Mouse (Mus musculus) midbrain, embryonic 11.5 days (tissue): Measurements from ENCODE around the gene Map4. TPM values are rescaled to one million over a fixed set of nuclear protein-coding genes. Genes with fewer than 3 reads are reported as not detected.

Experiments used
- ATAC-seq: fragments of 200-750 bp; cut with Nextera tagmentation; 2 replicates; pipeline ENCODE4 v1.8.0; 2017; ENCODE audit warnings: moderate TSS enrichment, moderate library complexity; ENCODE audit not compliant: low FRiP score
- DNase-seq: peaks from one replicate; pipeline ENCODE4 v3.0.0; 2015; ENCODE audit warnings: low spot score; ENCODE audit errors: missing footprints
- H3K27ac ChIP-seq: fragments of 300-500 bp; sonication (generic); 2 replicates; pipeline ENCODE4 v1.5.1; 2014; ENCODE audit warnings: low read depth, low read length
- H3K27me3 ChIP-seq: fragments of 300-500 bp; sonication (generic); 2 replicates; pipeline ENCODE4 v1.6.1; 2014; ENCODE audit warnings: mild to moderate bottlenecking, low read length, moderate library complexity, mixed read lengths; ENCODE audit not compliant: control insufficient read depth, insufficient read depth
- H3K36me3 ChIP-seq: fragments of 300-500 bp; sonication (generic); 2 replicates; pipeline ENCODE4 v1.6.1; 2014; ENCODE audit warnings: mild to moderate bottlenecking, low read length, moderate library complexity, mixed read lengths; ENCODE audit not compliant: control insufficient read depth, insufficient read depth
- H3K4me1 ChIP-seq: fragments of 300-500 bp; sonication (generic); 2 replicates; pipeline ENCODE4 v1.6.1; 2014; ENCODE audit warnings: low read length; ENCODE audit not compliant: control insufficient read depth, insufficient read depth
- H3K4me2 ChIP-seq: fragments of 300-500 bp; sonication (generic); 2 replicates; pipeline ENCODE4 v1.6.1; 2014; ENCODE audit warnings: mild to moderate bottlenecking, moderate library complexity
- H3K4me3 ChIP-seq: fragments of 300-500 bp; sonication (generic); 2 replicates; pipeline ENCODE4 v1.5.1; 2014; ENCODE audit warnings: low read depth, low read length
- H3K9ac ChIP-seq: fragments of 300-500 bp; sonication (generic); 2 replicates; pipeline ENCODE4 v1.6.1; 2014; ENCODE audit warnings: low read length
- H3K9me3 ChIP-seq: fragments of 300-500 bp; sonication (generic); 2 replicates; pipeline ENCODE4 v1.6.1; 2016; ENCODE audit warnings: low read length; ENCODE audit not compliant: control insufficient read depth
- WGBS: fragments of 180-500 bp; shearing (Covaris S2); extraction: QIAGEN DNeasy Blood & Tissue Kit; methylation state at CpG from one replicate; pipeline ENCODE4 v1.1.7; 2014; 5-methylcytosine and 5-hydroxymethylcytosine counted together
- polyA plus RNA-seq: library from polyadenylated mRNA; unstranded; fragments of >200 nt; fragmentation: Nextera tagmentation; extraction: Ambion mirVana; gene quantifications from 2 replicates; pipeline ENCODE4 v1.2.1, GENCODE M21; 2014

Gene Map4
- polyA plus RNA-seq, 1 experiment from 2014 or later, result 81.4 TPM

DNA sequence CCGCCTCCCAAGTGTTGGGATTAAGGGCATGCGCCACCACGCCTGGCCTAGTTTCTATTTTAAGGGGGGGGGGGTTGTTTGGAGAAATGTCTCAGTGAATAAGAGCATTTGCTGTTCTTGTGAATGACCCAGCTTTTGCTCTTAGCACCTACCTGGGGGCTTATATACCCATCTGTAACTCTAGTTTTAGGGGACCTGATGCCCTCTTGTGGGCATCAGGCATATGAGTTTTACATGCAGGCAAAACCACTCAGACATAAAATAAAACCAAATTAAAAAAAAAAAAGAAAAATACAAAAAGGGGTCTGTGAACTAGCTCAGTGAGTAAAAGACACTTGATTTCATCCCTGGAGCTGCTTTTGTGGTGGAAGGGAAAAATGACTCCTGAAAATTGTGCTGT is 8.1 kb downstream of the Map4 start:
- H3K9ac ChIP-seq, result no peak overlapping the region
- no peak overlapping the region for H3K27ac ChIP-seq
- no peaks in the 10 kb centered on the region for H3K36me3 ChIP-seq
- no peak overlapping the region for H3K4me2 ChIP-seq
- 86% methylated on average over 3 of the region's 3 CpGs for whole genome bisulfite sequencing
- no peaks in the 10 kb centered on the region for H3K27me3 ChIP-seq
- ATAC-seq, result no peak
- no peaks in the 10 kb centered on the region for H3K9me3 ChIP-seq
- H3K4me3 ChIP-seq, result no peak overlapping the region
- no peaks in the 10 kb centered on the region for H3K4me1 ChIP-seq
- no peak for DNase-seq

DNA sequence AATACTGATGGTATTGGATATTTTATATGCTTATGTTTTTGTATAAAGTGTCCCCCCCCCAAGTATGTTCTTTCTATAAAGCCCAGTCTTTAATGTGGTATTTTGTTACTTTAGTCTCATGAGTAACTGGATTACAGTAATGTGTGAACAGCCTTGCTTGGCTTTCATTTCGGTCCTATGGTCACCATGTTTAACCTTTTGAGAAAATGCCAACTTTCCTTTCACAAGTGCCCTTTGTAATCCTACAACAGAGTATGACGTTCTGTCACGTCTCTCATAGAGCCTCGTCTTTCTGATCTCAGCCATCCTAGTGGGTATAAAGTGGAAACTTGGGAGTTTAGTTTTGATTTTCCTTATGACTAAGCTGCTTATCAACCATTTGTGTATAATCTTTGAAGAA is 11.5 kb downstream of the Map4 start:
- H3K4me1 ChIP-seq, result no peaks in the 10 kb centered on the region
- no peak overlapping the region for H3K9ac ChIP-seq
- DNase-seq, result no peak
- H3K36me3 ChIP-seq, result no peaks in the 10 kb centered on the region
- H3K27me3 ChIP-seq, result no peaks in the 10 kb centered on the region
- ATAC-seq, result no peak
- H3K4me2 ChIP-seq, result no peak overlapping the region
- no peaks in the 10 kb centered on the region for H3K9me3 ChIP-seq
- no peak overlapping the region for H3K4me3 ChIP-seq
- H3K27ac ChIP-seq, result no peak overlapping the region
- 94% methylated on average over 4 of the region's 4 CpGs for WGBS

DNA sequence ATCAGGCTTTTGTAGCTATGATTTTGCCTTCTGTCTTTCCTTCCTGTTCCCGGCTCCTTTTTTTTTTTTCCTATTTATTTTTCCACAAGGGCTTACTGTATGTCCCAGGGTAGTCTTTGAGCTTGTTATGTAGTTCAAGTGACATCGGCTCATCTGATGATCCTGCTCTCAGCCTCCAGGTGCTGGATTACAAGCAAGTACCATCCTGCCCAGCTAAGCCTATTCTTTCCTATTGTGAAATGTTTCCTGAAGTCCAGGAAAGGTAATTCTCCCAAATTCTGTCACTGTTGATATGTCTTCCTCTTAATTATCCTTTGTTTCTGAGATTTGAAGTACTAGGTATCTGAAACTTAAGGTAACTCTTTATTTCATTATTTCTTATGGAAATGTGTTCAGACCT is 13.5 kb downstream of the Map4 start:
- no peak overlapping the region for H3K9ac ChIP-seq
- no peaks in the 10 kb centered on the region for H3K27me3 ChIP-seq
- H3K4me1 ChIP-seq, result no peaks in the 10 kb centered on the region
- H3K9me3 ChIP-seq, result no peaks in the 10 kb centered on the region
- H3K4me2 ChIP-seq, result no peak overlapping the region
- no peak overlapping the region for H3K27ac ChIP-seq
- WGBS, result 88% methylated on average over 2 of the region's 2 CpGs
- no peaks in the 10 kb centered on the region for H3K36me3 ChIP-seq
- DNase-seq (no peak), ATAC-seq (no peak)
- H3K4me3 ChIP-seq, result no peak overlapping the region

DNA sequence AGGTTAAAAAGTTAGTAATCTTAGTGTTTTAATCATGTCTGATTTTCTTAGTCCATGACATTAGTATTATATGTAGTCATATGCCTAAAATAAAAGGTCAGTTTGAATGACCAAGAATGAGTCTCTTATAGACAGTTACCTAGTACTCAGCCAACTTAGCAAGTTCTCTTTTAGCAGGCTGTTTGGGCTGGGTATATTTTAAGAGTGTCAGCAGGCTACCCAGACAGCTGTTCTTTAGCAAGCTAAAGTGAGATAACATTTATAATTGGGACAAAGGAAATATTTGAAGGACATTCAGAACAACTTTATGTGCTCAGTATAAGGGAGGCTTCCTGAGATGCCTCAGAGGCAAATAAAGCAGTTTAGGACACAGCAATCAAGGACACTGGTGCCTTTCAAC is 17.3 kb downstream of the Map4 start:
- ATAC-seq (no peak), DNase-seq (no peak)
- Histone ChIP-seq H3K4me1 (no peaks in the 10 kb centered on the region), H3K4me3 (no peak overlapping the region), H3K27ac (no peak overlapping the region), H3K9ac (no peak overlapping the region), H3K4me2 (no peak overlapping the region), H3K27me3 (no peaks in the 10 kb centered on the region), H3K9me3 (no peaks in the 10 kb centered on the region), H3K36me3 (no peaks in the 10 kb centered on the region)

DNA sequence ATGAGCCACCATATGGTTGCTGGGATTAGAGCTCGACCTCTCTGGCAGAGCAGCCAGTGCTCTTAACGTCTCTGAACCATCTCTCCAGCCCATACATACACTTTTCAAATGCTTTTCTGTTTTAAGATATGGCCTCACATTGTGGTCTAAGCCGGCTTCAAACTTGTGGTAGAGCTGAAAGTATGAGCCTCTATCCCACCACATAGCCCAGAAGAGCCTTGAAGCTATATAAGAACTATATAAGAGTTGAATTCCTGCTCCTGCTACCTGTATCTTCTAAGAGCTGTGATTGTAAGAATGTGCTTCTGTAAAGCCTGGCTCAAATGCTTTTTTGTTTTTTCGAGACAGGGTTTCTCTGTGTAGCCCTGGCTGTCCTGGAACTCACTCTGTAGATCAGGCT is 18.5 kb downstream of the Map4 start:
- 94% methylated on average over 4 of the region's 4 CpGs for WGBS
- Histone ChIP-seq H3K9ac (no peak overlapping the region), H3K27ac (no peak overlapping the region), H3K27me3 (no peaks in the 10 kb centered on the region), H3K4me1 (no peaks in the 10 kb centered on the region), H3K4me2 (no peak overlapping the region), H3K36me3 (no peaks in the 10 kb centered on the region), H3K4me3 (no peak overlapping the region), H3K9me3 (no peaks in the 10 kb centered on the region)
- DNase-seq (peak; percentile 59), ATAC-seq (no peak)

DNA sequence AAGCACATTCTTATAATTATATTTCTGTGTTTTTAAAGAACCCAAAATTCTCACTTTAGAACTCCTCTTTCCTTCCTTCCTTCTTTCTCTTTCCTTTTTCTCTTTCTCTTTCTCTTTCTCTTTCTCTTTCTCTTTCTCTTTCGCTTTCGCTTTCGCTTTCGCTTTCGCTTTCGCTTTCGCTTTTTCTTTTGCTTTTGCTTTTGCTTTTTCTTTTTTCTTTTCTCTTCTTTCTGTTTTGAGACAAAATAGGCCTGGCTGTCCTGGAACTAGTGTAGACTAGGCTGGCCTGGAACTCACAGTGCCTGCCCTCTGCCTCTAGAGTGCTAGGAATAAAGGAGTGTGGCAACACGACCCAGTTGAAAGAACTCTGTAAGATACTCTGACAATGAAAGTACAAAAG is 22.3 kb downstream of the Map4 start:
- no peak overlapping the region for H3K4me2 ChIP-seq
- no peaks in the 10 kb centered on the region for H3K27me3 ChIP-seq
- no peaks in the 10 kb centered on the region for H3K4me1 ChIP-seq
- ATAC-seq, result no peak
- H3K9me3 ChIP-seq, result no peaks in the 10 kb centered on the region
- 89% methylated on average over 8 of the region's 8 CpGs for WGBS
- H3K9ac ChIP-seq, result no peak overlapping the region
- no peak for DNase-seq
- H3K27ac ChIP-seq, result no peak overlapping the region
- no peaks in the 10 kb centered on the region for H3K36me3 ChIP-seq
- no peak overlapping the region for H3K4me3 ChIP-seq

DNA sequence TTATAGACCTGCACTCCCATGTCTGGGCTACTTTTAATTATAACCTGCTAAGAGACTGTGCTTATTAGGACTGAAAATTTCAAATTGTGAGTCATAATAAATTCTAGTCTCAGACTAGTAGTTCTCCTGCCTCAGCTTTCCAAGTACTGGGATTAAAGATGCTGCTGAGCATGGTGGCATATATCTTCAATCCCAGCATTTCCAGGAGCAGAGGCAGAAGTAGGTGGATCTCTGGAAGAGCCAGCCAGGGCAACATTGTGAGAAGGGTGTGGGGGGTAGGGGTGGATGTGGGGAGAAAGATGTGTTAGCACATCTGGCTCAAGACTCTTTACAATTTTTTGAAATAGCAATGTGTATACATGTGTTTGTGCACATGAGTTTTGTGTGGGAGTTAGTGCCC is 23.4 kb downstream of the Map4 start:
- DNase-seq, result peak; percentile 70
- ATAC-seq, result no peak
- H3K4me2 ChIP-seq, result no peak overlapping the region

DNA sequence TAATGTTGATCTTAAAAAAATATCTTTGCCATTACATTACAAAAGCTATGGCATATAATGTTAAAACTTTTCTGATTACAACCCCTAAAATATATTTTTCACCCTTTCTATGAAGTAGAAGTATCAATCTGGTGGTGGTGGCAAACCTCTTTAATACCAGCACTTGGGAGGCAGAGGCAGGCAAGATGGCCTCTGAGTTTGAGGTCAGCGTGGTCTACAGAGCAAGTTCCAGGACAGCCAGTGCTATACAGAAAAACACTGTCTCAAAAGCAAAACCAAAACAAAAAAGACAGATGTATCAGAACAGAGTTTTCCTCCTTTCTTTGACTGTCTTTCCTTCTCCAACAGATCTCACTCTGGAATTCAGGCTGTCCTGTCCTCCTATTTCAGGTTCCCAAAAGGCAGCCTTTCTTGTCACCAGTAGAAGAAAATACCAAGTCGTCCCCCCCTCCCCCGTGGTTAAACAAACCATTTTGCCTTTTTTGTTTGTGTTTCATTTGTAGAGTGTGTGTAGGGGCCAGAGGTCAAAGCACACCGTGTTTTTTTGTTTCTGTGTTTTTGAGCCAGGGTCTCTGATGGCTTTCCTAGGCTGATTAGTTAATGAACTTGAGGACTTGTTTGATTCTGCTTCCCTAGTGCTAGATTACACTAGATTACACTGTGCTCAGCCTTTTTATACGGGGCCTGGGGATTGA is 28.3 kb downstream of the Map4 start:
- WGBS, result 62% methylated on average over 5 of the region's 5 CpGs
- ATAC-seq (no peak), DNase-seq (no peak)
- H3K9ac ChIP-seq, result no peak overlapping the region
- no peaks in the 10 kb centered on the region for H3K9me3 ChIP-seq
- no peaks in the 10 kb centered on the region for H3K4me1 ChIP-seq
- H3K27ac ChIP-seq, result no peak overlapping the region
- H3K4me3 ChIP-seq, result no peak overlapping the region
- H3K27me3 ChIP-seq, result no peaks in the 10 kb centered on the region
- H3K4me2 ChIP-seq, result no peak overlapping the region
- no peaks in the 10 kb centered on the region for H3K36me3 ChIP-seq

More for the DNA sequence above, 23.4 kb downstream of the Map4 start:
- no peak overlapping the region for H3K9ac ChIP-seq
- H3K27me3 ChIP-seq, result no peaks in the 10 kb centered on the region
- no peak overlapping the region for H3K27ac ChIP-seq
- H3K4me3 ChIP-seq, result no peak overlapping the region
- H3K9me3 ChIP-seq, result no peaks in the 10 kb centered on the region
- H3K4me1 ChIP-seq, result no peaks in the 10 kb centered on the region
- H3K36me3 ChIP-seq, result no peaks in the 10 kb centered on the region

DNA sequence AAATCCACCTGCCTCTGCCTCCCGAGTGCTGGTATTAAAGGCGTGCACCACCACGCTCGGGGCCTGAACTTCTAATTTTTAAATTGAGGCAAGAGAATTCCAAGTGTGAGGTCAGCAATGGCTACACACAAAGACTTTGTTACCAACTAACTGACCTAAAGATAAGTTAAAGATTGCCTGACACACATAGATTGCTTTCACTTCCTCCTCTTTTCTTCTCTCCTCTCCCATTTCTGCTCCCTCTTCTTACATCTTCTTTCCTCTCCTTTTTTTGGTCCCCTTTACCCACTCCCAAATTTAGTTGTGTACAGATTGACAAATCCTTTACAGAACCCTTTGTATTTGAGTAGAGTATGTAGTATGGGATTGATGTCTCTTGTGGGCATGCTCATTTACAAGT is 29.3 kb downstream of the Map4 start:
- no peaks in the 10 kb centered on the region for H3K36me3 ChIP-seq
- H3K9me3 ChIP-seq, result no peaks in the 10 kb centered on the region
- no peak overlapping the region for H3K27ac ChIP-seq
- H3K27me3 ChIP-seq, result no peaks in the 10 kb centered on the region
- no peaks in the 10 kb centered on the region for H3K4me1 ChIP-seq
- no peak overlapping the region for H3K4me3 ChIP-seq
- WGBS, result 82% methylated on average over 4 of the region's 4 CpGs
- H3K4me2 ChIP-seq, result no peak overlapping the region
- no peak for DNase-seq
- no peak for ATAC-seq
- no peak overlapping the region for H3K9ac ChIP-seq

DNA sequence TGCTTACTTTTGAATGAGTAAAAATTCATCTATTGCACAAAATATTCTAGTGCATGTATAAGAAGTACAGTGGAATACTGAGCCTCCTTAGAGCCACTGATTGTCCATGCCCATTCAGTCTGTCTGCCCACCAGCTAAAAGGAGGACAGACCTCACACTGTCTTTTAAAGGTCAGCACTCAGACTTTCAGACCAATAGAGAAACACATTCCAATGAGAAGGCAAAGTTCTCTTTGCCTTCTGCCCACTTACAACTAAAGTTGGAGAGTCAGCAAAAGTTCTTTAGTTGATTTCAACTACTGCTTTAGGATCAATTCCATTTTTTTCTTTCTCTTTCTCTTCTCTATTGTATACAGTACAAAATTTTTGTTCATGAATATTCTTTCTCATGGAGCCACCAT is 33.5 kb downstream of the Map4 start:
- ATAC-seq, result no peak
- DNase-seq, result peak; percentile 47

More for the DNA sequence above, 33.5 kb downstream of the Map4 start:
- no peak overlapping the region for H3K4me2 ChIP-seq
- H3K27me3 ChIP-seq, result no peaks in the 10 kb centered on the region
- H3K4me3 ChIP-seq, result no peak overlapping the region
- no peaks in the 10 kb centered on the region for H3K36me3 ChIP-seq
- no peak overlapping the region for H3K27ac ChIP-seq
- no peak overlapping the region for H3K9ac ChIP-seq
- no peaks in the 10 kb centered on the region for H3K4me1 ChIP-seq
- H3K9me3 ChIP-seq, result no peaks in the 10 kb centered on the region
